Mouse (Mus musculus) 416B (cell line): ENCODE data around the gene Arhgap23.

Experiments used
- DNase-seq: peaks from one replicate; pipeline ENCODE4 v3.0.0; 2011; ENCODE audit warnings: low read depth

The Arhgap23 gene

DNA sequence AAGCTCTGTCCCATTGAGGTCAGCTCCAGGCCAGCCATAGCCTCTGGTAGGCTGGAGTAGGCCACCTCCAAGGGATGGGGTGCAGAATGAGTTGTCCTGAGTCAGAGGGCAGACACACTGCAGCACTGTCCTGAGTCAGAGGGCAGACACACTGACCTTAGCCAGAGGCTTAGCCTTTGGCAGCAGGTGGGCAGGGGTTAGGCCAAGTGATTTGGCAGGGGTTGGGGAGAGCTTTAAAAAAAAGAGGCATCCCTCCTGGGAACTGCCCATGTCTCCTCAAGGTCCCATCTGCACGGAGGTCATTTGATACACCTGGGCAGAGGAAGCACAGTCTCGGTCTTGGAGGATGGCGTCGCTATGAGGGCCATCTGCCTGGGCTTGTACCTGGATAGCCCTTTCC is 48.7 kb downstream of the Arhgap23 start:
- DNase-seq, result no peak

DNA sequence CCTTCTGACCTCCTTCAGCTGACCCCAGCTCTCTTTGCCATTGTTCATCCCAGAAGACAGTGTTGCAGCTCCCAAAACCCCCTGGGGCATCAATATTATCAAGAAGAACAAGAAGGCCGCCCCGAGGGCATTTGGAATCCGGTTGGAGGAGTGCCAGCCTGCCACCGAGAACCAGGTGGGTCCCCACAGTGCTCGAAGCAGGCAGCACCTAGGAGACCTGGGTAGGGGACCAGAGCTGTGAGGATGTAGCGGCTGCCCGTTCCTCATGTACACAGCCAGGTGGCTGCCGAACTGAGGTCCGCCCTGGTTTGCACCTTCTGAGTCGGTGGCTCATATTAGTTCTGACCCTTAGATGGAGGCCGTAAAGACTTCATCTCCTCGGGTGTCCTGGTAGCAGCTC is 50.6 kb downstream of the Arhgap23 start:
- no peak for DNase-seq

DNA sequence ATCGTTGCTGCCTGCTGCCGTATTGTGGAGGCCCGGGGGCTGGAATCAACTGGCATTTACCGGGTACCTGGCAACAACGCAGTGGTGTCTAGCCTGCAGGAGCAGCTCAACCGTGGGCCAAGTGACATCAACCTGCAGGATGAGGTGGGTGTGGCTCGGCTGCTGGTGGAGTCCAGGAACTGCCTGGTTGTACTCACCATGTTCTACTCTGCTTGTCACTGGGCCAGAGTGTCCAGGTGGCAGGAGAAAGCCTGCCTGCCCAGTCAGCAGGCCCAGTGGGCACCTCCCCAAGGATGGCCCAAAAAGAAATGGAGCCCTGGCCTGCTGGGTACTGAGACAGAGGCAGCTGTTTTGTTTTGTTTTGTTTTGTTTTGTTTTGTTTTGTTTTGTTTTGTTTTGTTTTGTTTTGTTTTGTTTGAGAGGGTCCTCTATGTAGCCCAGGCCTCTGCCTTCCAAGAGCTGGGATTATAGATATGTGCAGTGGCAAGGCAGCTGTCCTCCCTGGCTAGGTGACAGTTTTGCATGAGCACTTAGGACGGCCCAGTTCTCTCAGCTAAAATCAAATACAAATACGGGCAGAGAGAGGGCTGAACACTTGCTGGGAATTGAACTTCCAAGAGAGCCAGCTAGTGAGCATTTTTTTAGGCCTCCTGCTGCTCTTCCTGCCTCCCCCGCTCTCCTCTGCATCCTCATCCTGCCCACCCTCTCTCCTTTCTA is 51.3 kb downstream of the Arhgap23 start:
- no peak for DNase-seq

- peak; percentile 86 for DNase-seq
These were observed 53.4 kb downstream of the Arhgap23 start for GRCm38 (mm10) chr11:97468639-97469287.

GRCm38 (mm10) chr11:97469828-97470227 is 54.5 kb downstream of the Arhgap23 start:
- DNase-seq, result no peak

- DNase-seq, result no peak
These were observed 55.9 kb downstream of the Arhgap23 start for GRCm38 (mm10) chr11:97471276-97471675.

GRCm38 (mm10) chr11:97476334-97477095 is 61.2 kb downstream of the Arhgap23 start:
- peak; percentile 79 for DNase-seq

DNA sequence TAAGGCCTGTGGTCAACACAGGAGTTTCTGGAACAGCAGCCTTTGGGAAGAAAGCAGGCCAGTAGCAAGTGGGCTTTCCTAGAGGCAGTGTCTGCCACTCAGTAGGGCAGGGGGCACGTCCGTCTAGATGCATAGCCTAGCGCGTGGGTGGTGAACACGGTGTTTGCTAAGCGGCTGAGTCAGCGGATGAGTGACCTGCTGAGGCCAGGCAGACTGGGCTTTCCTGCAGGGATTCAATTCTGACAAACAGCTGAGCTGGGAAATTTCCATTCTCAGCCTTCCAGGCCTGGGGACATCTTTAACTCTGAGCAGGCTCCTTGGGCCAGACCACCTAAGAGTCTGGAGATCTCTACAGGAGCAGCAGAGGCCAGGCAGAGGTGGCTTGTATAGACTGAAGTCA is 62.1 kb downstream of the Arhgap23 start:
- DNase-seq, result no peak

DNA sequence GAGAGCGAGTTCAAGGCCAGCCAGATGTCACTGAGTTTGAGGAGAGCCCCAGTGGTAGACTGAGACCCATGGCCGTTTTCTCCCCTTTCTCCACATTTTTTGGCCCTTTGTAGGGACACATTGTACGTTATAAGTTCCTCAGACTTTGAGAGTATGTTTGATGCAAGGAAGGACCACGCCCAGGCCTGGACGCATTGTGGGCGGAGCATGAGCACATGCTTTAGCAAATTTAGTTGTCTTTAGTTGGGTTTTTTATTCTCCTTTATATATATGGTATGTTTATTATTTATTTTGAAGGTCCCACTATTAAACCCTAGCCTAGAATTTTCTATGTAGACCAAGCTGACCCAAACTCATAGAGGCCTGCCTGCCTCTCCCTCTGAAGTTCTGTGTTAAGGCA is 63.0 kb downstream of the Arhgap23 start:
- no peak for DNase-seq

- no peak for DNase-seq
These were observed 63.8 kb downstream of the Arhgap23 start for GRCm38 (mm10) chr11:97479085-97479484.

- no peak for DNase-seq
These were observed 64.5 kb downstream of the Arhgap23 start for GRCm38 (mm10) chr11:97479824-97480223.

GRCm38 (mm10) chr11:97485661-97486060 is 70.3 kb downstream of the Arhgap23 start:
- DNase-seq, result no peak

DNA sequence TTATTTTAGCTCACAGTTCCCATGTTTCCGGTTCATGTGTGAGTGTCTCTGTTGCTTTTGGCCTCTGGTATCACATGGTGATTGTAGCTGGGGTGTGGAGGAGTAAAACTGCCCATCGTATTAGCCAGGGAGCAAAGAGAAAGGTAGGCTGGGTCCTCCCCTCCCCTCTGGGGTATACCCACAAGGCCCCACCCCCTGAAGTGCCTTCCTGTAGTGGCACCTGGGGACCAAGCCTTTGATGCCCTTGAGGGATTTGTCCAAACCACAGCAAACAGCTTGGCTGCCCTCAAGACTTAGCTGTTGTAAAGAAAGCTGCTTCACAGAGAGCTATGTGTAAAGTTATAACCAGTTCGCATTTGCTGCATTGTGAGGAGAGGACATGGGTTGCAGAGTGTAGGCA is 72.3 kb downstream of the Arhgap23 start:
- DNase-seq, result no peak

DNA sequence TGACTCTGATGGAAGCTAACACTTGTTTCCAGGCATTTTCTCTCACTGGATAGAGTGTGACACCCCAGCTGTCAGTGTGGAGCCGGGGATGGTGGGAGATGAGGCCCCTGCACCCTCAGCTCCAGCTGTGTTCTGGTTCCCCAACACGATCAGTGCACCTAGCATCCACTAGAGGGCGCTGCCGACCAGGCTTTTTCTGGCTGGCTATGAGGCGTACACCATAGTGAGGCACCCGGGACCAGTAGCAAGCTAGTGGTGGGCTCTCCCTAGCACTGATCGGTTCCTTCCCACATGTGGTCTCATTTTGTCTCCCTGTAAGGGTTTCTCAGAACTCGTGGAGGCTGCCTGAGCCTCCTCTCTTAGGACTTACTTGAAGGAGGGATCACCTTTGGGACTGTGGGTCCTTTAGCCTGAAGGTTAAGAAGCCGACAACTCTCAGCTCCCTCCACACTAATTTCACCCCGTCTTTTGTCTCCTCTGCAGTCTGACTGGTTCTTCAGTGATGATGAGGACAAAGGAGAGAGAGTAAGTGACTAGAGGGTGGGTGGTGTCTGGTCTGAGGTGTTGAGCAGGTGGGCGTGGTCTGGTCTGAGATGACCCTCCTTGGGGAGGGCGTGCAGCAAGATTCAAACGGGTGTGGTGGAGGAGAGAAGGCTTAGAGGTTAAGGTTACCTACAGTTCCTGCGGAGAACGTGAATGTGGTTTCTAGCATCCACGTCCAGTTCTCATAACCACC is 74.4 kb downstream of the Arhgap23 start:
- DNase-seq, result peak; percentile 72

DNA sequence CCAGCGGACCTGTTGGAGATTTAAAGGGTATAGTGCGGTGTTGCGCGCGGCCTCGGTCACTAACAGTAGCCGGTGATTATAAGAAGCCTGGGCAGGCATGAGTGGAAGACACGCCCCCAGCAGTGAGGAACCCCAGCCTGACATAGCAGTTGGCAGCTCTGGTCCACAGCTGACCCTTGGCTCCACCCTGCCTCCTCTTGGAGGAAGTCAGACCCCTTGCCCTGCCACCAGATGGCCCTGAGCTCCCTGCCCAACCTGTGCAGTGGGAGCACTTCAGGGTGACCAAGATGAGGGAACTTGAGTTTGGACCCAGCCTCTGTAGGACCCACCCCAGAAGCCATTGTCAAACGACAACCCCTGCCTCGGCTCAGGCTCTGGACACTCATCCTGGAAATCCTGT is 76.3 kb downstream of the Arhgap23 start:
- DNase-seq, result no peak

GRCm38 (mm10) chr11:97492836-97493235 is 77.5 kb downstream of the Arhgap23 start:
- no peak for DNase-seq

GRCm38 (mm10) chr11:97497543-97497942 is 82.2 kb downstream of the Arhgap23 start:
- no peak for DNase-seq

DNA sequence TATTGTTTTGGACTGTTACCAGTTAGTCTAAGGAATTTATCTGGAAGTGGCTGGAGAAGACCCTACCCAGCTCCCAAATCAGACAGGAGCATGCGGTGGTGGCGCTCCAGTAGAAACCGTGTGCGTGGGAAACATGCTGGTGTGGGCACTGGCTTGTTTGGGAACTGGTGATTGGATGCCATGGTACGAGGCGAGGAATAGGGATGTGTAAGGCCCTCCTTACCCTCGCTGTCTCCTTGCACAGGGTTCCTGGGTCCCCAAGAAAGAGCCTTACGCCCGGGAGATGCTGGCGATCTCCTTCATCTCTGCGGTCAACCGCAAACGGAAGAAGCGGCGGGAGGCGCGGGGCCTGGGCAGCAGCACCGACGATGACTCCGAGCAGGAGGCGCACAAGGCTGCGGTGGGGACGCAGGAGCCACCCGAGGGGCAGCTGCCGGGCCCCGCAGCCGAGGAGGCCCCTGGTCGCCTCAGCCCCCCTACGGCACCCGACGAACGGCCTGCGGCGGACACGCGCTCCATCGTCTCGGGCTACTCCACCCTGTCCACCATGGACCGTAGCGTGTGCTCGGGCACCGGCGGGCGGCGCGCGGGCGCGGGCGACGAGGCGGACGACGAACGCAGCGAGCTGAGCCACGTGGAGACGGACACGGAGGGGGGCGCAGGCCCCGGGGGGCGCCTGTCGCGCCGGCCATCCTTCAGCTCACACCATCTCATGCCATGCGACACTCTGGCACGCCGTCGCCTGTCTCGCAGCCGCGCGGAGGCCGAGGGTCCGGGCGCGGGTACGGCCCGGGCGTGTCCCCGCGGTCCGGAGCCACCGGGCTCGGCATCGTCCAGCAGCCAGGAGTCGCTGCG is 84.8 kb downstream of the Arhgap23 start, which contains the start of gene 4933428G20Rik:
TSS of gene 4933428G20Rik (minus strand) at position 476 of the 855 bp plus-strand sequence.
- DNase-seq, result no peak

DNA sequence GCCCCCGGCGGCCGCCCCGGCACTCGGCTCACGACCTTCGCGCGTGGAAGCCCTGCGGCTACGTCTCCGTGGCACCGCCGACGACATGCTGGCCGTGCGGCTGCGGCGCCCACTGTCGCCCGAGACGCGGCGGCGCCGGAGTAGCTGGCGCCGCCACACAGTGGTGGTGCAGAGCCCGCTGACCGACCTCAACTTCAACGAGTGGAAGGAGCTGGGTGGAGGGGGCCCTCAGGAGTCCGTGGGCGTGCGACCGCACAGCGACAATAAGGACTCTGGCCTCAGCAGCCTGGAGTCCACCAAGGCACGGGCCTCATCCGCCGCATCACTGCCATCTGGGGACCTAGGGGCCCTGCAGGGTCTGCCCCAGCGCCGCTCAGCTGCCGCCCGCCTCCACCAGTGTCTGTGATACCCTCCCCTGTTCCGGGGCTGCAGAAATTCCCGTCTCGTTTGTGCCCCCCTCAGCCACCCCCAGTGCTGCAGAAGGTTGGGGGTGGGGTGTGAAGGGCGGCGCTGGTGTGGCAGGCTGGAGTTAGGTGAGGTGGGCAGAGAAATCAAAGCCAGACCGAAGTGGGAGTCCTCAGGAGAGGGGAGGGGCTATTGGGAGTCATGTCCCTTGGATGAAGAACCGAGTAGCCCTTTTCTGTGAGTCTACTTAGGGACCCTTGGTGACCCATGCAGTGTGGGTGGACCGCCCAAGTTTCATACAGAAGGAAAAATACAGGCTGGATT is 85.6 kb downstream of the Arhgap23 start:
- DNase-seq, result no peak

DNA sequence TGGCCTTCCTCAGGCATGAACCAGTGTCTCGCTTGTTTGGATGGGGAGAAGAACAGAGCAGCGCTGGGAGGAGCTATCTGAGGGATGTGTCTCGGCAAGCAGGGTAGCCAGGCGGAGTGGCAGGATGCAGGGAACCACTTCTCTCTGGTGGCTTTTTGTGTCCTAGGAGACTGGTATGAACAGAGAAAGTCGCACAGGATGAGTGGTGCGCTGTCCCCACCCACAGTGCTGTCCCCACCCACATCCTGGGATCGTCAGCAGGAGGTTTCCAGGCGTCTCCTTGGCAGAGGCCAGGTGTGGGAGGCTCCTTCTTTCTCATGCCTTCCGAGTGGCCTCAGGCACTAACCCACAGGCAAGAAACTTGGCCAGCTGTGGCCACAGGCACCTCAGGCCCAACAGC is 87.0 kb downstream of the Arhgap23 start:
- DNase-seq, result no peak

GRCm38 (mm10) chr11:97502846-97503245 is 87.5 kb downstream of the Arhgap23 start:
- no peak for DNase-seq
